In genomic region chr7:139436951-139437350, GRCm38 (mm10) we compare ENCODE assay signal across 25 mouse cellular contexts. TPM values are rescaled to one million over a fixed set of nuclear protein-coding genes. Genes with fewer than 3 reads are reported as not detected.
DNase-seq lines count a peak whose midpoint lies in the region; ATAC-seq and TF ChIP-seq lines count a peak whose summit lies in the region.
"Had no signal": no experiment of that assay in that cellular context is flagged by ENCODE, and none has a peak within 500 bp of the region (broad histone marks: within the 10 kb centered on the region; RNA-seq: fewer than 3 reads in every experiment).

No protein-coding gene starts in this region.

- peak overlapping the region; percentile 5; the same call in 1 of the 2 replicates for H3K27ac ChIP-seq in gastrocnemius, adult 2 months
- H3K27ac ChIP-seq in heart, embryonic 10.5 days = no peak overlapping the region; the same call in 1 of the 2 replicates
- H3K27ac ChIP-seq in lung, postnatal 0 days (ENCODE audit: low read length) = 0 out of 2 replicates have a peak overlapping the region, but pooled peaks have one; percentile 2
- H3K27ac ChIP-seq: embryonic facial prominence, embryonic 13.5 days; forebrain, embryonic 12.5 days; forebrain, embryonic 15.5 days; hindbrain, embryonic 12.5 days; hindbrain, embryonic 15.5 days had no signal

- intact Hi-C loops in gastrocnemius, adult 2 months (cut with DNase I) = no loop called here
- intact Hi-C loops in heart, postnatal 10 days (cut with DNase I) = no loop called here

- TF ChIP-seq CTCF in gastrocnemius, adult 2 months (IDR thresholded peaks at IDR 0.05) = no peak
- TF ChIP-seq CTCF in lung, postnatal 0 days (IDR thresholded peaks at IDR 0.05) = no peak

- H3K4me1 ChIP-seq in heart, embryonic 10.5 days = peaks cover 81% of the 10 kb centered on the region
- H3K4me1 ChIP-seq in lung, postnatal 0 days (ENCODE audit: insufficient read depth, low read depth, low read length) = peaks cover 52% of the 10 kb centered on the region

- H3K36me3 ChIP-seq in heart, embryonic 10.5 days = no peaks in the 10 kb centered on the region
- no peaks in the 10 kb centered on the region for H3K36me3 ChIP-seq in lung, postnatal 0 days (ENCODE audit: insufficient read depth, low read length)
- H3K36me3 ChIP-seq: embryonic facial prominence, embryonic 10.5 days; embryonic facial prominence, embryonic 13.5 days; forebrain, embryonic 12.5 days; forebrain, embryonic 15.5 days; hindbrain, embryonic 12.5 days; hindbrain, embryonic 15.5 days had no signal

- H3K9ac ChIP-seq in lung, postnatal 0 days (replicated peaks; ENCODE audit: low read depth) = no peak overlapping the region
- H3K9ac ChIP-seq: embryonic facial prominence, embryonic 13.5 days; forebrain, embryonic 12.5 days; forebrain, embryonic 15.5 days; hindbrain, embryonic 12.5 days; hindbrain, embryonic 15.5 days had no signal

- WGBS in heart, embryonic 10.5 days = 82% methylated on average over 7 of the region's 7 CpGs
- WGBS in lung, postnatal 0 days = 58% methylated on average over 7 of the region's 7 CpGs

- H3K27me3 ChIP-seq in heart, embryonic 10.5 days (ENCODE audit: insufficient read depth, poor library complexity, severe bottlenecking) = no peaks in the 10 kb centered on the region
- H3K27me3 ChIP-seq in lung, postnatal 0 days (replicated peaks; ENCODE audit: insufficient read depth, low read length) = no peaks in the 10 kb centered on the region
- H3K27me3 ChIP-seq: embryonic facial prominence, embryonic 13.5 days; forebrain, embryonic 12.5 days; forebrain, embryonic 15.5 days; hindbrain, embryonic 12.5 days; hindbrain, embryonic 15.5 days had no signal

- H3K4me3 ChIP-seq in gastrocnemius, adult 2 months = no peak overlapping the region
- no peak overlapping the region for H3K4me3 ChIP-seq in heart, embryonic 10.5 days
- H3K4me3 ChIP-seq in lung, postnatal 0 days (ENCODE audit: low read depth, low read length) = no peak overlapping the region
- H3K4me3 ChIP-seq: embryonic facial prominence, embryonic 10.5 days; embryonic facial prominence, embryonic 13.5 days; erythroblast, embryonic 14.5 days; forebrain, embryonic 12.5 days; forebrain, embryonic 15.5 days; hindbrain, embryonic 12.5 days; hindbrain, embryonic 15.5 days had no signal

- DNase-seq in cerebellum, adult 11 months = peak; percentile 20
- DNase-seq in cerebellum, adult 8-10 months = no peak
- DNase-seq in gastrocnemius, adult 2 months = no peak
- no peak for DNase-seq in gastrocnemius, adult 8-10 months (ENCODE audit: low spot score in 2 of 2)
- peak; percentile 64 for DNase-seq in heart, embryonic 10.5 days (ENCODE audit: low spot score)
- DNase-seq in heart, postnatal 10 days = no peak
- no peak for DNase-seq in lung, postnatal 0 days (ENCODE audit: low spot score)
- DNase-seq in lung, postnatal 36 days = no peak
- DNase-seq: adrenal gland, adult 8-10 months; adrenal gland, postnatal 25 days; cerebellum, adult 9-10 months; cerebellum, postnatal 36 days; embryo, embryonic 11 days; gastrocnemius, postnatal 14 days; heart, adult 18-20 months had no signal

- ATAC-seq in lung, postnatal 0 days = no peak
- ATAC-seq: activated CD4-positive, CD25-positive, alpha-beta regulatory T cell, adult 4 months; forebrain, embryonic 15.5 days; intestine, postnatal 0 days had no signal

- no peak overlapping the region for H3K4me2 ChIP-seq in lung, postnatal 0 days (replicated peaks; ENCODE audit: low read depth, low read length)
- H3K4me2 ChIP-seq: embryonic facial prominence, embryonic 13.5 days; forebrain, embryonic 12.5 days; forebrain, embryonic 15.5 days; heart, embryonic 11.5 days; hindbrain, embryonic 12.5 days; hindbrain, embryonic 15.5 days had no signal

- TF ChIP-seq EP300 in lung, postnatal 0 days (IDR thresholded peaks at IDR 0.05) = no peak

- H3K9me3 ChIP-seq in heart, embryonic 10.5 days = no peaks in the 10 kb centered on the region
- no peaks in the 10 kb centered on the region for H3K9me3 ChIP-seq in lung, postnatal 0 days (ENCODE audit: low read length)
- H3K9me3 ChIP-seq: embryonic facial prominence, embryonic 10.5 days; embryonic facial prominence, embryonic 13.5 days; forebrain, embryonic 12.5 days; forebrain, embryonic 15.5 days; hindbrain, embryonic 12.5 days; hindbrain, embryonic 15.5 days had no signal

RNA-seq across cellular contexts. Expression of gene Inpp5a, which starts 48.0 kb away (rescaled TPM):
- total RNA-seq in gastrocnemius, adult 2 months (2021) = 10 to 100 TPM; 77.2 to 95.0 TPM
- 10 to 100 TPM; 74.7 to 91.2 (median 87.5) TPM for total RNA-seq in gastrocnemius, adult 8-10 months (2022)
- polyA plus RNA-seq in heart, embryonic 10.5 days (2016; fragmentation: Nextera tagmentation; extraction: Ambion mirVana) = 46.9 and 60.9 TPM in 2 replicates
- 100 to 1,000 TPM; 185 to 197 TPM for total RNA-seq in heart, postnatal 10 days (2021)
- 41.3 and 44.8 TPM in 2 replicates for polyA plus RNA-seq in lung, postnatal 0 days (2015; fragmentation: Nextera tagmentation; extraction: Ambion mirVana)

Comparison
In these comparisons a context has a peak if more than half of its experiments do, and no peak if none do; other contexts are left out.
1. DNase-seq: peak in cerebellum, adult 11 months (single experiment) and heart, embryonic 10.5 days (single experiment); none in cerebellum, adult 8-10 months (single experiment), gastrocnemius, adult 2 months (single experiment), gastrocnemius, adult 8-10 months (0 of 2), heart, postnatal 10 days (0 of 2), lung, postnatal 0 days (single experiment) and lung, postnatal 36 days (single experiment).